Mouse (Mus musculus) kidney, adult 2 months (tissue): ENCODE data around the gene Nkain2.

Experiments
- CTCF ChIP-seq: fragments of 200-500 bp; conservative IDR thresholded peaks from 2 replicates; pipeline ENCODE4 v1.5.1; 2011; ENCODE audit warnings: low read depth, mild to moderate bottlenecking, control low read depth, low read length, moderate library complexity, mixed read lengths; ENCODE audit not compliant: insufficient read depth, insufficient read length
- POLR2A ChIP-seq: fragments of 200-500 bp; IDR thresholded peaks from one replicate; pipeline ENCODE4 v1.6.1; 2011; ENCODE audit warnings: low read depth, low read length, control low read depth

- no peak for TF ChIP-seq POLR2A
- no peak for TF ChIP-seq CTCF
Measured at GRCm38 (mm10) chr10:32815210-32815883, 74.9 kb downstream of the Nkain2 start.
